Mouse (Mus musculus): ENCODE measurements at regions not wholly inside any gene's neighbourhood (a gene's known extent, or its start where the extent isn't known, plus 50 kb on each side); places are given as distances from the start of the nearest gene placed in this dataset.
A peak's percentile ranks its signal among the peaks of the same experiment; 100 is the strongest.

DNA sequence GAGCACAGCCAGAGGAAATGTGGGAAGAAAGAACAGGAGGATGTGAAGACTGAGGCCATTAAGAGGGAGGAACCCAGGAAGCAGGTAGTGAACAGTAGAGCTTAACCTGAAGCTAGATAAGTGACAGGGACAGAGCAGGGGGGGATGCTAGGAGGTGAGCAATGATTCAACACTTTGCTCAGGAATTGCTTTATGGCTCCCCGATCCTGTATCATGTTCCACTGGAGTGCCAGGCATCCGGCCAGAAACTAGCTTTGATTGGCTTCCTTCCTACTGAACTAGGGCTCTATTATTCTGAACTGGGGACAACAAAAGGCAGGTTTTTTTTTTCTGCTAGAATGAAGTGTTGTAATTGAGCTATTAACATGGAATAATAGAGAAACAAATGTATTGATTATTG lies 493.1 kb upstream of the Fat3 start:
- no peak for DNase-seq (ENCODE audit: low read depth, low spot score)

DNA sequence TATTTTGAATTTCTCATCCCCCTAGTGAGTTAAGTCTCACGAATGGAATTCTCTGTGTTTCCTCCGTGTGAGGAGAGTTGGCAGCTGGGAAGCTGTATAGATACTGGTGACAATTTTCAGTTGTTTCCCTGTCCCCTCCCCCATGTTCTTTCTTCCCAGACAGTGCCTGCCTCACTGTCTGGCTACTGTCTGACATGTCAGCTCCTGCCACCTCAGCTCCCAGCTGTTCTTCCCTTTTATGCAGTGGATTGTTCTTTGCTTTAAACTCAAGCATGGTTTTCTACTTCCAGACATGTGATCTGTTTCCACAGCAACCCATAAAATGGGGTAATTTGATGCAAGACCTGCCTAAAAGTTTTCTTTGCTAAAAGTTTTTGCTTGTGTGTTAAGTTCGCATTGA lies 487.0 kb upstream of the Fat3 start:
- peak; percentile 37 for DNase-seq (ENCODE audit: low read depth, low spot score)

- DNase-seq (ENCODE audit: low read depth, low spot score) = no peak
Observed at GRCm38 (mm10) chr9:16977321-16977720, 476.2 kb upstream of the Fat3 start.

- DNase-seq (ENCODE audit: low read depth, low spot score) = peak; percentile 10
Observed at GRCm38 (mm10) chr9:16970373-16970772, 469.3 kb upstream of the Fat3 start.

DNA sequence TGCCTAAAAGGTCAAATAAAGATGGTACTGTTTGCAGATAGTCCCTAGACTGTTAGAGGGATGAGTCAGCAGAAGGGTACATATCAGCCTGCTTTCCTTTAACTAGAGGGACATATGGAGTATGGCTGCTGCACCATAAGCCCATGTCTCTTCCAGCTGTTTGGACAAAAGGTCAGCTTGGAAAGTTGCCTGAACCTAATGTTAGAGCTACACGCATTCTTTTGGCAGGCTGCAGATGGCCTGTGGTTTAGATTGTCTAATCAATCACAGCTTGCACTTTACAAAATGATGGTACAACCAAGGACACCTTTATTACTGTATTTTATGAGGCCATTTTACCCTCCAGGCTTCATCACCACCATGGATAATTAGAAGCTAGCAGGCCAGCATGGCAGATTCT lies 432.5 kb upstream of the Fat3 start:
- peak; percentile 30 for DNase-seq (ENCODE audit: low read depth, low spot score)

DNA sequence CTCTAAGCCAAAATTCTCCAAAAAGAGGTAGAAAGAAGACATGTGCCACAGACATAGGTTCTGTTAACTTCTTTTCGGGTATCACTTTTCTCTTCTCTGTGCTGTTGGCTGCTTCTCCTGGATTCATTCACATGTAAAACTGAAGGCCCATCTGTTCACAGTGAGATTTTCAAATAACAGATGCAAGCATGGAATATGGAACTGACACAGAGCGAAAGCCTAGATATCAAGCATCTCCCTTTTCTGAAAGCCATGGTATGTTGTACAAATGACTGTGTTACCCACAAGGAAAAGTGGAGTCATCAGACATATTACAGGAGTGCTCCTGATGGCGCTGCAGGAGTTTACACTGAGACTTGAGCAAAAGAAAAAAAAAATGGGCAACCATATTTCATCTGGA lies 430.5 kb upstream of the Fat3 start:
- no peak for DNase-seq (ENCODE audit: low read depth, low spot score)

GRCm38 (mm10) chr9:16926315-16926984 lies 425.4 kb upstream of the Fat3 start:
- DNase-seq (ENCODE audit: low read depth, low spot score) = no peak

GRCm38 (mm10) chr9:16925279-16925678 lies 424.2 kb upstream of the Fat3 start:
- DNase-seq (ENCODE audit: low read depth, low spot score) = no peak

GRCm38 (mm10) chr9:16906155-16906554 lies 405.1 kb upstream of the Fat3 start:
- DNase-seq (ENCODE audit: low read depth, low spot score) = no peak

- no peak for DNase-seq (ENCODE audit: low read depth, low spot score)
Observed at GRCm38 (mm10) chr9:16899060-16899459, 398.0 kb upstream of the Fat3 start.

GRCm38 (mm10) chr9:16852458-16853026 lies 351.5 kb upstream of the Fat3 start:
- no peak for DNase-seq (ENCODE audit: low read depth, low spot score)

- no peak for DNase-seq (ENCODE audit: low read depth, low spot score)
Observed at GRCm38 (mm10) chr9:16808494-16808893, 307.4 kb upstream of the Fat3 start.

- no peak for DNase-seq (ENCODE audit: low read depth, low spot score)
Observed at GRCm38 (mm10) chr9:16772867-16773266, 271.8 kb upstream of the Fat3 start.

GRCm38 (mm10) chr9:16727653-16728052 lies 226.6 kb upstream of the Fat3 start:
- no peak for DNase-seq (ENCODE audit: low read depth, low spot score)

GRCm38 (mm10) chr9:16702431-16702830 lies 201.3 kb upstream of the Fat3 start:
- DNase-seq (ENCODE audit: low read depth, low spot score) = no peak

DNA sequence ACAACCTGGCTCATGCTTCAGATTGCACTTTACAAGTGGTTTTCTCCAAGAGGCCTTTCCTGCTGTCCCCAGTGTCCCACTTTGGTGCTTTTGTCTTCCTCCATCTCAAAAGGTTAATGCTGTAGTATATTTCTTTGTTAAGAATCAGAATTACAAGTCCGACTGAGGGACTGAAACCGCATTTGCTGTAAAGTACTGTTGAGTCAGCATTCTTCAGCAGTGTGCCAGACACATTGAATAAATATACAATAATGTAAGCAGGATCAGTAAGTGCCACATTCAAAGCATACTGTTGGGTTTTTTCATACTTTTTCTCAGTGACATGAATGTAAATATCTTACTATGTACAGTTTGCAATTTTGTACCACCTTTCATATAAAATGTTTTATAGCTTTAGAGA lies 160.4 kb upstream of the Fat3 start:
- DNase-seq (ENCODE audit: low read depth, low spot score) = no peak

DNA sequence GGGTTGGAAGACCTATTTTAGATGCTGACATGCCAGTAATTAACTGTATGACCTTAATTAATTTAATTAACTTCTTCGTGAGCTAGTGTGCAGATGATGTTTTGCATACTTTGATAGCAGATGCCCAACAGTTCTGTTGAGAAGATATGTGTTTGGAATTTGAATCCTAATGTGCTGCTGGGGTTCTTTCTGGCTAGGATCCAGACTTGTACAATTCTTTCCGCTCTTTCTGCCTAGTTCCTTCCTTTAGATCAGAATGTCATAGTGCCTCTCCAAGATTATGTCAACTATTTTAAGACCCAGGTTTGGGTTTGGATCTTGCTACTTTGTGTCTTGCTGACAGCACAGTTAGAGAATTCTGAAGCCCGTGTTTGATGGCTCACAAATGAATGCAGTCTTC lies 159.9 kb upstream of the Fat3 start:
- no peak for DNase-seq (ENCODE audit: low read depth, low spot score)

Measured in forelimb bud, embryonic 11.5 days (tissue).